Comparison of ENCODE assay signal across 7 mouse cellular contexts in the genomic region with DNA sequence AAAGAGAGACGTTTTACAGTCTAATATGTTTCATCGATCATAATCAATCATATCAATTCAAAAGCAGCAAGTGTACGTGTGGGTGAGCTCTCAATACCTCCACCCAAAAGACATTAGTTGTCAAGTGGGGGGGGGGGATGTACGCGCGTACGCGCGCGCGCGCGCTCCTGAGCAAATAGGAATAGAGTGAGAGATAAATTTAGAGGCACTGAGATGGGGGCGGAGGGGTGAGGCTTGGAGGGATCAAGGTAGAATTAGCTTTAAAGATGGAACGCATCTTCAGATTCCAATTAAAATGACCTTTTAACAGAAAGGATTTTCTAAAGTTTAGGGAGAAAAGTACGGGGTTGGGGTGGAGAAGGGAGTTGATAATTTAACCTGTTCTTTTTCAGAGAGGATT. TPM values are rescaled to one million over a fixed set of nuclear protein-coding genes. Genes with fewer than 3 reads are reported as not detected.
A peak's percentile ranks its signal among the peaks of the same experiment; 100 is the strongest.
DNase-seq lines count a peak whose midpoint lies in the region; ATAC-seq and TF ChIP-seq lines count a peak whose summit lies in the region.

No protein-coding gene starts in this region.

- H3K27ac ChIP-seq in lung, embryonic 14.5 days (ENCODE audit: low read depth) = peak overlapping the region; percentile 93
- peak overlapping the region; percentile 80 for H3K27ac ChIP-seq in forebrain, embryonic 11.5 days (ENCODE audit: low read depth, low read length)
- H3K27ac ChIP-seq in limb, embryonic 12.5 days = peak overlapping the region; percentile 87
- peak overlapping the region; percentile 97 for H3K27ac ChIP-seq in stomach, embryonic 16.5 days (ENCODE audit: low read length)

- peak; percentile 40 for DNase-seq in lung, embryonic 14.5 days
- no peak for DNase-seq in lung, postnatal 36 days
- peak; percentile 64 for DNase-seq in forebrain, embryonic 11.5 days (ENCODE audit: low spot score)
- no peak for DNase-seq in right cerebral cortex, postnatal 10 days (ENCODE audit: low spot score in 2 of 2)

- ATAC-seq in lung, embryonic 14.5 days (ENCODE audit: insufficient read depth) = no peak
- ATAC-seq in forebrain, embryonic 11.5 days (replicated peaks; ENCODE audit: low FRiP score) = no peak
- no peak for ATAC-seq in limb, embryonic 12.5 days (ENCODE audit: insufficient number of reproducible peaks, insufficient read depth, low FRiP score, low TSS enrichment, low read depth)
- ATAC-seq in stomach, embryonic 16.5 days (ENCODE audit: insufficient read depth, low FRiP score) = no peak
- no peak for ATAC-seq in CD4-positive, CD25-positive, alpha-beta regulatory T cell, adult 4 months

- no peak for TF ChIP-seq CTCF in lung, embryonic 14.5 days (IDR thresholded peaks at IDR 0.05; ENCODE audit: low read depth)

- peak overlapping the region; percentile 74 for H3K9ac ChIP-seq in lung, embryonic 14.5 days
- H3K9ac ChIP-seq in forebrain, embryonic 11.5 days (ENCODE audit: low read length) = peak overlapping the region; percentile 75
- peak overlapping the region; percentile 87; the same call in 1 of the 2 replicates for H3K9ac ChIP-seq in limb, embryonic 12.5 days (replicated peaks)
- H3K9ac ChIP-seq in stomach, embryonic 16.5 days (ENCODE audit: low read length) = peak overlapping the region; percentile 92

- WGBS in lung, embryonic 14.5 days = under 1% methylated on average over 16 of the region's 16 CpGs
- WGBS in forebrain, embryonic 11.5 days = under 1% methylated on average over 16 of the region's 16 CpGs
- under 1% methylated on average over 16 of the region's 16 CpGs for WGBS in limb, embryonic 12.5 days
- WGBS in stomach, embryonic 16.5 days = under 1% methylated on average over 16 of the region's 16 CpGs

- H3K27me3 ChIP-seq in lung, embryonic 14.5 days (ENCODE audit: insufficient read depth, low read length) = peaks cover 14% of the 10 kb centered on the region
- peaks cover 3% of the 10 kb centered on the region; the same call in 1 of the 2 replicates for H3K27me3 ChIP-seq in forebrain, embryonic 11.5 days (ENCODE audit: control insufficient read depth, insufficient read depth, low read length)
- peaks cover 40% of the 10 kb centered on the region for H3K27me3 ChIP-seq in limb, embryonic 12.5 days
- H3K27me3 ChIP-seq in stomach, embryonic 16.5 days (ENCODE audit: control insufficient read depth, insufficient read depth, low read length) = no peaks in the 10 kb centered on the region; the same call in 1 of the 2 replicates

- no peaks in the 10 kb centered on the region; the same call in 1 of the 2 replicates for H3K4me1 ChIP-seq in lung, embryonic 14.5 days (ENCODE audit: insufficient read depth)
- H3K4me1 ChIP-seq in forebrain, embryonic 11.5 days (replicated peaks; ENCODE audit: control insufficient read depth, insufficient read depth, low read length) = peaks cover 6% of the 10 kb centered on the region; the same call in 1 of the 2 replicates
- peaks cover 68% of the 10 kb centered on the region for H3K4me1 ChIP-seq in limb, embryonic 12.5 days (replicated peaks)
- H3K4me1 ChIP-seq in stomach, embryonic 16.5 days (ENCODE audit: control insufficient read depth, insufficient read depth, low read length) = peaks cover 24% of the 10 kb centered on the region

- no peaks in the 10 kb centered on the region for H3K36me3 ChIP-seq in lung, embryonic 14.5 days (ENCODE audit: insufficient read depth)
- no peaks in the 10 kb centered on the region for H3K36me3 ChIP-seq in forebrain, embryonic 11.5 days (ENCODE audit: control insufficient read depth, insufficient read depth, low read length)
- no peaks in the 10 kb centered on the region for H3K36me3 ChIP-seq in limb, embryonic 12.5 days
- H3K36me3 ChIP-seq in stomach, embryonic 16.5 days (ENCODE audit: control insufficient read depth, insufficient read depth, low read length) = no peaks in the 10 kb centered on the region

- H3K4me3 ChIP-seq in lung, embryonic 14.5 days (ENCODE audit: low read depth, low read length) = peak overlapping the region; percentile 59
- peak overlapping the region; percentile 64 for H3K4me3 ChIP-seq in forebrain, embryonic 11.5 days (ENCODE audit: low read depth, low read length)
- H3K4me3 ChIP-seq in limb, embryonic 12.5 days (replicated peaks) = peak overlapping the region; percentile 72
- peak overlapping the region; percentile 82 for H3K4me3 ChIP-seq in stomach, embryonic 16.5 days (replicated peaks; ENCODE audit: low read length)

- H3K9me3 ChIP-seq in lung, embryonic 14.5 days (ENCODE audit: low read depth, low read length) = no peaks in the 10 kb centered on the region
- H3K9me3 ChIP-seq in forebrain, embryonic 11.5 days (ENCODE audit: control insufficient read depth, low read length) = no peaks in the 10 kb centered on the region
- no peaks in the 10 kb centered on the region for H3K9me3 ChIP-seq in limb, embryonic 12.5 days
- no peaks in the 10 kb centered on the region for H3K9me3 ChIP-seq in stomach, embryonic 16.5 days (replicated peaks; ENCODE audit: control insufficient read depth, low read length)

- peak overlapping the region; percentile 87 for H3K4me2 ChIP-seq in lung, embryonic 14.5 days
- peak overlapping the region; percentile 75 for H3K4me2 ChIP-seq in forebrain, embryonic 11.5 days (ENCODE audit: low read depth, low read length, severe bottlenecking)
- peak overlapping the region; percentile 93 for H3K4me2 ChIP-seq in limb, embryonic 12.5 days
- peak overlapping the region; percentile 94 for H3K4me2 ChIP-seq in stomach, embryonic 16.5 days (ENCODE audit: low read depth, low read length)

RNA-seq across cellular contexts. Expression of a gene that starts 1.6 kb away (rescaled TPM):
- polyA plus RNA-seq in lung, embryonic 14.5 days (2014; fragmentation: Nextera tagmentation; extraction: Ambion mirVana) = 48.5 and 51.8 TPM in 2 replicates
- 35.7 and 37.4 TPM in 2 replicates for polyA plus RNA-seq in forebrain, embryonic 11.5 days (2014; fragmentation: Nextera tagmentation; extraction: Ambion mirVana)
- polyA plus RNA-seq in limb, embryonic 12.5 days (2016; fragmentation: Nextera tagmentation; extraction: Ambion mirVana) = 80.3 and 98.0 TPM in 2 replicates
- polyA plus RNA-seq in stomach, embryonic 16.5 days (2015; fragmentation: Nextera tagmentation; extraction: Ambion mirVana) = 122 and 123 TPM in 2 replicates
- not detected for polyA plus RNA-seq in CD4-positive, CD25-positive, alpha-beta regulatory T cell, adult 4 months (2017; shearing (Covaris generic))

RNA-seq across cellular contexts. Expression of a gene that starts 48.8 kb away (rescaled TPM):
- polyA plus RNA-seq in lung, embryonic 14.5 days (2014; fragmentation: Nextera tagmentation; extraction: Ambion mirVana) = 321 and 352 TPM in 2 replicates
- 708 and 809 TPM in 2 replicates for polyA plus RNA-seq in forebrain, embryonic 11.5 days (2014; fragmentation: Nextera tagmentation; extraction: Ambion mirVana)
- 319 and 323 TPM in 2 replicates for polyA plus RNA-seq in limb, embryonic 12.5 days (2016; fragmentation: Nextera tagmentation; extraction: Ambion mirVana)
- 375 and 392 TPM in 2 replicates for polyA plus RNA-seq in stomach, embryonic 16.5 days (2015; fragmentation: Nextera tagmentation; extraction: Ambion mirVana)
- not detected for polyA plus RNA-seq in CD4-positive, CD25-positive, alpha-beta regulatory T cell, adult 4 months (2017; shearing (Covaris generic))

Comparison
In these comparisons a context has a peak if more than half of its experiments do, and no peak if none do; other contexts are left out.
1. DNase-seq: peak in lung, embryonic 14.5 days (single experiment) and forebrain, embryonic 11.5 days (single experiment); none in lung, postnatal 36 days (single experiment) and right cerebral cortex, postnatal 10 days (0 of 2).
2. RNA of a gene that starts 1.6 kb away (polyA plus RNA-seq): 122 to 123 TPM in stomach, embryonic 16.5 days, 80.3 to 98.0 TPM in limb, embryonic 12.5 days, 48.5 to 51.8 TPM in lung, embryonic 14.5 days and 35.7 to 37.4 TPM in forebrain, embryonic 11.5 days; not detected in CD4-positive, CD25-positive, alpha-beta regulatory T cell, adult 4 months; every median in the first group is over 10 times any median in the second.
3. RNA of a gene that starts 48.8 kb away (polyA plus RNA-seq): 708 to 809 TPM in forebrain, embryonic 11.5 days, 375 to 392 TPM in stomach, embryonic 16.5 days, 321 to 352 TPM in lung, embryonic 14.5 days and 319 to 323 TPM in limb, embryonic 12.5 days; not detected in CD4-positive, CD25-positive, alpha-beta regulatory T cell, adult 4 months; every median in the first group is over 100 times any median in the second.
4. Peak in every context shown above with its lines, with median percentiles within 50 percentile points of each other: H3K27ac ChIP-seq, H3K4me2 ChIP-seq, H3K4me3 ChIP-seq and H3K9ac ChIP-seq.